25 mouse cellular contexts compared by ENCODE assay signal in the genomic region with DNA sequence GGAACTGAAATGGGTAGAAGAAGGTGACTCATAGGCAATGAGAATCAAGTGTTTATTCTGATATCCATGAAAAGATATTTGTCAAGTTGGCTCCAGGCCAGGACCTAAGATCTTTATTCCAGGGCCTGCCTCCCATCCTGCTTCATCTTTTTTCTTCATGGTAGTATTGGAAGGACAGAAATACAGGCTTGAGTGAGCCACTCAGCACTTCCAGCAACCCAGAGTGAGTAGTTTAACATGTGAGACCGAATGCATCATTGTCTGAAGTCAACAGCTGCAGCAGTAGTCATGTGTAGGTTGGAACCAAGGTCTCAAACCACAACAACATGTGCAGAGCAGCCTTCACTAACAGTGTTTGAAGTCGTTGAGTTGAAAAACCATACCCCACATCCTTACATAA.
A peak's percentile ranks its signal among the peaks of the same experiment; 100 is the strongest.
DNase-seq lines count a peak whose midpoint lies in the region; ATAC-seq and TF ChIP-seq lines count a peak whose summit lies in the region.
"Had no signal": no experiment of that assay in that cellular context is flagged by ENCODE, and none has a peak within 500 bp of the region (broad histone marks: within the 10 kb centered on the region; RNA-seq: fewer than 3 reads in every experiment).

No protein-coding gene starts in this region.

- H3K36me3 ChIP-seq in forebrain, postnatal 0 days (ENCODE audit: insufficient read depth): no peaks in the 10 kb centered on the region
- H3K36me3 ChIP-seq in forebrain, embryonic 10.5 days (replicated peaks): no peaks in the 10 kb centered on the region
- H3K36me3 ChIP-seq: embryonic facial prominence, embryonic 15.5 days; heart, embryonic 15.5 days; hindbrain, embryonic 13.5 days; midbrain, embryonic 10.5 days had no signal

- H3K27ac ChIP-seq in forebrain, postnatal 0 days (ENCODE audit: low read depth, low read length): no peak overlapping the region
- no peak overlapping the region for H3K27ac ChIP-seq in forebrain, embryonic 10.5 days
- H3K27ac ChIP-seq in left cerebral cortex, adult 2 months: peak overlapping the region; percentile 26; the same call in 1 of the 2 replicates
- H3K27ac ChIP-seq: embryonic facial prominence, embryonic 15.5 days; heart, embryonic 15.5 days; hindbrain, embryonic 13.5 days; kidney, postnatal 0 days; macrophage; midbrain, embryonic 10.5 days had no signal

- intact Hi-C loops in left cerebral cortex, adult 2 months (cut with DNase I): loop anchor here (5.0 to 10.0 kb wide), 2 partner anchors 71 to 207 kb away; no protein-coding TSS in a partner anchor
- intact Hi-C loops in left cerebral cortex, postnatal 4 days (cut with DNase I): no loop called here

- DNase-seq in forebrain, postnatal 0 days: peak; percentile 44
- DNase-seq in forebrain, embryonic 10.5 days (ENCODE audit: extremely low spot score, low spot score): no peak
- no peak for DNase-seq in left cerebral cortex, adult 2 months (ENCODE audit: extremely low spot score in 1 of 2, low spot score in 2 of 2)
- DNase-seq in left cerebral cortex, postnatal 4 days: no peak
- DNase-seq in brain, adult 2 months (ENCODE audit: low read depth, low spot score): peak; percentile 64
- peak; percentile 39 to 47 for DNase-seq in right cerebral cortex, postnatal 10 days (ENCODE audit: low spot score in 2 of 2)
- DNase-seq in retina, embryonic 14.5 days (ENCODE audit: low spot score): no peak
- no peak for DNase-seq in cerebellum, adult 18-20 months
- DNase-seq: adrenal gland, adult 8-10 months; cerebellum, adult 2 months; cerebellum, postnatal 25 days; embryo, embryonic 11 days; heart, postnatal 36 days; kidney, adult 18-20 months; liver, postnatal 0 days; thymus, postnatal 36 days had no signal

- no peaks in the 10 kb centered on the region for H3K4me1 ChIP-seq in forebrain, postnatal 0 days (ENCODE audit: insufficient read depth)
- no peaks in the 10 kb centered on the region for H3K4me1 ChIP-seq in forebrain, embryonic 10.5 days
- H3K4me1 ChIP-seq: embryonic facial prominence, embryonic 15.5 days; heart, embryonic 15.5 days; midbrain, embryonic 10.5 days had no signal

- no peak overlapping the region for H3K9ac ChIP-seq in forebrain, postnatal 0 days
- H3K9ac ChIP-seq: embryonic facial prominence, embryonic 15.5 days; heart, embryonic 15.5 days; hindbrain, embryonic 13.5 days; liver, postnatal 0 days had no signal

- no peaks in the 10 kb centered on the region for H3K27me3 ChIP-seq in forebrain, postnatal 0 days (ENCODE audit: insufficient read depth, low read length)
- no peaks in the 10 kb centered on the region for H3K27me3 ChIP-seq in forebrain, embryonic 10.5 days (ENCODE audit: poor library complexity, severe bottlenecking)
- H3K27me3 ChIP-seq: embryonic facial prominence, embryonic 15.5 days; heart, embryonic 15.5 days; hindbrain, embryonic 13.5 days had no signal

- no peak overlapping the region for H3K4me3 ChIP-seq in forebrain, postnatal 0 days (ENCODE audit: low read depth, low read length)
- H3K4me3 ChIP-seq in forebrain, embryonic 10.5 days: no peak overlapping the region
- H3K4me3 ChIP-seq in left cerebral cortex, adult 2 months: no peak overlapping the region
- H3K4me3 ChIP-seq: embryonic facial prominence, embryonic 15.5 days; heart, embryonic 15.5 days; hindbrain, embryonic 13.5 days; midbrain, embryonic 10.5 days had no signal

- WGBS in forebrain, postnatal 0 days: 69% methylated on average over 2 of the region's 2 CpGs
- WGBS in forebrain, embryonic 10.5 days: 77% methylated on average over 2 of the region's 2 CpGs

- no peak for ATAC-seq in forebrain, postnatal 0 days
- ATAC-seq: CD4-positive, CD25-positive, alpha-beta regulatory T cell, adult 4 months; liver, postnatal 0 days; lung, postnatal 0 days had no signal

- TF ChIP-seq CTCF in forebrain, postnatal 0 days (IDR thresholded peaks at IDR 0.05; ENCODE audit: low read depth): no peak
- TF ChIP-seq CTCF in left cerebral cortex, adult 2 months (IDR thresholded peaks at IDR 0.05): no peak

- H3K4me2 ChIP-seq in forebrain, postnatal 0 days (ENCODE audit: low read depth): no peak overlapping the region
- H3K4me2 ChIP-seq: embryonic facial prominence, embryonic 15.5 days; heart, embryonic 15.5 days; hindbrain, embryonic 13.5 days; liver, embryonic 11.5 days had no signal

- H3K9me3 ChIP-seq in forebrain, postnatal 0 days (ENCODE audit: low read length): no peaks in the 10 kb centered on the region
- no peaks in the 10 kb centered on the region for H3K9me3 ChIP-seq in forebrain, embryonic 10.5 days
- H3K9me3 ChIP-seq: embryonic facial prominence, embryonic 15.5 days; heart, embryonic 15.5 days; hindbrain, embryonic 13.5 days; midbrain, embryonic 10.5 days had no signal

Comparison
In these comparisons a context has a peak if more than half of its experiments do, and no peak if none do; other contexts are left out.
1. DNase-seq: peak in forebrain, postnatal 0 days (single experiment), brain, adult 2 months (single experiment) and right cerebral cortex, postnatal 10 days (2 of 2); none in forebrain, embryonic 10.5 days (single experiment), left cerebral cortex, adult 2 months (0 of 2), left cerebral cortex, postnatal 4 days (single experiment), retina, embryonic 14.5 days (single experiment) and cerebellum, adult 18-20 months (0 of 2).